Mouse (Mus musculus) erythroblast, embryonic 14.5 days (primary cell): ENCODE measurements around the gene Cops4. TPM values are rescaled to one million over a fixed set of nuclear protein-coding genes. Genes with fewer than 3 reads are reported as not detected.

Experiments
- H3K27me3 ChIP-seq: 2 replicates; pipeline ENCODE4 v1.6.1; 2012; ENCODE audit warnings: inconsistent platforms; ENCODE audit not compliant: control insufficient read depth
- H3K36me3 ChIP-seq: 2 replicates; pipeline ENCODE4 v1.6.1; 2012; ENCODE audit warnings: mild to moderate bottlenecking, inconsistent platforms; ENCODE audit not compliant: control insufficient read depth
- H3K4me1 ChIP-seq: 2 replicates; pipeline ENCODE4 v1.6.1; 2012; ENCODE audit warnings: inconsistent platforms; ENCODE audit not compliant: control insufficient read depth
- H3K4me3 ChIP-seq: replicated peaks from 2 replicates; pipeline ENCODE3; 2012; ENCODE audit warnings: moderate library complexity, mild to moderate bottlenecking, inconsistent platforms
- H3K9me3 ChIP-seq: 2 replicates; pipeline ENCODE4 v1.6.1; 2012; ENCODE audit warnings: low read length, inconsistent platforms, mixed read lengths; ENCODE audit not compliant: control insufficient read depth
- GATA1 ChIP-seq: IDR thresholded peaks from 2 replicates; pipeline ENCODE4 v1.6.1; 2012; ENCODE audit warnings: low read length, inconsistent platforms, mixed read lengths
- TAL1 ChIP-seq: IDR thresholded peaks from 3 replicates; pipeline ENCODE4 v1.6.1; 2012; ENCODE audit warnings: low read length, inconsistent platforms, mixed read lengths
- polyA plus RNA-seq: library from polyadenylated mRNA; stranded (reverse); fragments of >175 nt; gene quantifications from 2 replicates; pipeline ENCODE4 v1.2.3, GENCODE M21; 2012

The Cops4 gene
- polyA plus RNA-seq, 1 experiment = 0.84 TPM

- TF ChIP-seq GATA1 = no peak
- TF ChIP-seq TAL1 = no peak
- Histone ChIP-seq H3K36me3 (peaks cover 53% of the 10 kb centered on the region), H3K4me3 (no peak overlapping the region), H3K27me3 (no peaks in the 10 kb centered on the region), H3K9me3 (no peaks in the 10 kb centered on the region), H3K4me1 (peaks cover 15% of the 10 kb centered on the region)
These were observed 6.8 kb downstream of the Cops4 start for GRCm38 (mm10) chr5:100524921-100525320.

- Histone ChIP-seq H3K36me3 (peaks cover 57% of the 10 kb centered on the region), H3K9me3 (no peaks in the 10 kb centered on the region), H3K4me3 (no peak overlapping the region), H3K27me3 (no peaks in the 10 kb centered on the region), H3K4me1 (peaks cover 8% of the 10 kb centered on the region)
- TF ChIP-seq TAL1 (no peak), GATA1 (no peak)
These were observed 7.5 kb downstream of the Cops4 start for GRCm38 (mm10) chr5:100525620-100526019.

GRCm38 (mm10) chr5:100526164-100526563 lies 8.1 kb downstream of the Cops4 start:
- Histone ChIP-seq H3K27me3 (no peaks in the 10 kb centered on the region), H3K4me3 (no peak overlapping the region), H3K4me1 (peaks cover 8% of the 10 kb centered on the region), H3K36me3 (peaks cover 62% of the 10 kb centered on the region), H3K9me3 (no peaks in the 10 kb centered on the region)
- TF ChIP-seq TAL1 = no peak
- no peak for TF ChIP-seq GATA1

- Histone ChIP-seq H3K27me3 (no peaks in the 10 kb centered on the region), H3K36me3 (peaks cover 82% of the 10 kb centered on the region), H3K4me1 (no peaks in the 10 kb centered on the region)
These were observed 17.7 kb downstream of the Cops4 start for GRCm38 (mm10) chr5:100535826-100536225.

GRCm38 (mm10) chr5:100536638-100537037 lies 18.5 kb downstream of the Cops4 start:
- Histone ChIP-seq H3K4me1 (no peaks in the 10 kb centered on the region), H3K4me3 (no peak overlapping the region), H3K9me3 (no peaks in the 10 kb centered on the region), H3K27me3 (no peaks in the 10 kb centered on the region), H3K36me3 (peaks cover 79% of the 10 kb centered on the region)
- no peak for TF ChIP-seq TAL1

More at GRCm38 (mm10) chr5:100535826-100536225, 17.7 kb downstream of the Cops4 start:
- H3K4me3 ChIP-seq = no peak overlapping the region
- no peaks in the 10 kb centered on the region for H3K9me3 ChIP-seq
- no peak for TF ChIP-seq GATA1
- TF ChIP-seq TAL1 = no peak

DNA sequence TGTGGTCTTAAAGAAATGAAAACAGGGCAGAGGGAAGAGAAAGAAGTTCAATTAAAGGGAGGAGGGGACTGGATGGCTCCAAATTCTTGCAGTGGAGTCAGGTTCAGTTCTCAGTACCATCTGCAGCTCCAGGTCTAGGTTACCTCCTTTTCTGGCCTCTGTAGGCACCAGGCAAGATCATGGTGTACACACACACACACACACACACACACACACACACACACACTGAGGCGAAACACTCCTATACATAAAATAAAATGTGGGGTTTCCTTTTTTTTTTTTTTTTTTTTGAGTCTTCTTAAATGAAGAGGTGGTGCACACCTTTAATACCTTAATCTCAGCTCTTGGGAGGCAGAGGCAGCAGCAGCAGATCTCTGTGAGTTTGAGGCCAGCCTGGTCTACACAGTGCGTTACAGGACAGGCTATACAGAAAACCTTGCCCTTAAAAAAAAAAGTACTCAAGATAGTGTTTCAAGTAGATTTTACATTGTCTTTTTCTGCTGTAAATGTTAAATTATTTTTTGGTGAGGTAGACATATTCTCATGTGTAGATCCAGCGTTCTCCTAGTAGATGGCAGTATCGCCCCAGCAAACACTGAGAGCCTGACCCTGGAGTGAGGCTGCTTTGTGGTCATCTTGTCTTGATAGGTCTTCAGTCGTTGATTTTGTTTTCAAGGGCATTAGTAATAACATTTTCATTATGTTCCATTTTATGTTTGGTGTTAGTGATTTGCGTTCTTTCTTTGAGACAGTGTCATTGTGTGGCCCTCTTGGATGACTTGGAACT lies 28.4 kb downstream of the Cops4 start:
- Histone ChIP-seq H3K4me3 (no peak overlapping the region), H3K27me3 (no peaks in the 10 kb centered on the region), H3K9me3 (peaks cover 3% of the 10 kb centered on the region; the same call in 1 of the 2 replicates), H3K4me1 (no peaks in the 10 kb centered on the region), H3K36me3 (peaks cover 80% of the 10 kb centered on the region)
- no peak for TF ChIP-seq GATA1

DNA sequence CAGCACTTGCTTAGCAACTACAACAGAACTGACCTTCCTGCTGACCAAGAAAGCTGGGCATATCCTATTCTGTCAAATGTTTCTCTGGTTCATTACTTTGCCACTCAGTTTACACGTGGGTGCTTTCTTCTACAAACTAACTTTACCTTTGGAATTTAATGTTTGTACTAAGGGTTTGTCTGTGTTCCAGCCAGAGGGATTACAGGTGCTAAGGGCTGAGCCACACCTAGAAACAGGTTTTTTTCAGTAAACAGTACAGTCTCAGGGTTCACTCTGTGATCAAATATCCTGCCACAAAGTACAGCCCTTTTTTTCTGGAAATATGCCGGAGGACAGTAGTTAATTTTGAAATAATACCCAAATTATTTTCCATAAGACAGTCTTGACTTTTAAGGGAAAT lies 30.1 kb downstream of the Cops4 start:
- Histone ChIP-seq H3K4me3 (no peak overlapping the region), H3K4me1 (peaks cover 4% of the 10 kb centered on the region), H3K9me3 (peaks cover 3% of the 10 kb centered on the region; the same call in 1 of the 2 replicates), H3K36me3 (peaks cover 64% of the 10 kb centered on the region), H3K27me3 (no peaks in the 10 kb centered on the region)
- TF ChIP-seq TAL1 (no peak), GATA1 (no peak)

- TF ChIP-seq GATA1 (no peak), TAL1 (no peak)
- H3K36me3 ChIP-seq = peaks cover 53% of the 10 kb centered on the region
- peaks cover 3% of the 10 kb centered on the region; the same call in 1 of the 2 replicates for H3K9me3 ChIP-seq
- H3K27me3 ChIP-seq = no peaks in the 10 kb centered on the region
- peaks cover 4% of the 10 kb centered on the region for H3K4me1 ChIP-seq
- no peak overlapping the region for H3K4me3 ChIP-seq
These were observed 31.2 kb downstream of the Cops4 start for GRCm38 (mm10) chr5:100549311-100549710.

DNA sequence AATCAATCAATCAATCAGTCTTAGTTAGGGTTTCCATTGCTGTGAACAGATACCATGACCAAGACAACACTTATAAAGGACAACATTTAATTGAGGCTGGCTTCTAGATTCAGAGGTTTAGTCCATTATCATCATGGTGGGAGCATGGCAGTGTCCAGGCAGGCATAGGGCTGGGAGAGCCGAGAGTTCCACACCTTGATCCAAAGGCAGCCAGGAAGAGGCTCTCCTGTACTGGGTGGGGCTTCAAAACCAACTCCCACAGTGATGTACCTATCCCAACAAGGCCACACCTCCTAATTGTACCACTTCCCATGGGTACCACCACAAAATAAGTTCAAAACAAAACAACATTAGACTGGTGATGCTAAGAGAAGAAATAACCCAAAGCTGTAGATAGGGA lies 32.0 kb downstream of the Cops4 start:
- no peak for TF ChIP-seq TAL1

DNA sequence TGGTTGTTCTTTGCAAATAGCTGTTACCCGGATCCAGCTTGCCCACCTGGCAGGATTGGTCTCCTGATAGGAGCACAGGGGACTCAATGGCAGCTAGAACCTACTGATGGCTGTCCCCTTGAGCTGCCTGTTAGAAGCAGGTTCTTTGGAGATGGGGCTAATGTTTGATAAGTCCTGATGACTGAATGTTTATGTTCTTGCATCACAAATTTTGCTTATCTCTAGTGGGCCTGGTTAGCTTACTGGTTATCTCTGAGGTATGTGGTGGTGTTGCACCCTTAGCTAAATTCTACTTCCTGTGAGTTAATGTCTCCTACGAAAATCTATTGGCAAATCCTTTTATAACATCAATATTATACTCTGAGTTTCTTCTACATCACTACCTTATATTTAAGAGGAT lies 33.8 kb downstream of the Cops4 start:
- H3K9me3 ChIP-seq = peaks cover 3% of the 10 kb centered on the region; the same call in 1 of the 2 replicates
- H3K36me3 ChIP-seq = peaks cover 29% of the 10 kb centered on the region
- H3K4me3 ChIP-seq = no peak overlapping the region
- no peaks in the 10 kb centered on the region for H3K27me3 ChIP-seq
- H3K4me1 ChIP-seq = peaks cover 4% of the 10 kb centered on the region
- no peak for TF ChIP-seq GATA1
- TF ChIP-seq TAL1 = no peak

More for the DNA sequence above, 32.0 kb downstream of the Cops4 start:
- Histone ChIP-seq H3K36me3 (peaks cover 45% of the 10 kb centered on the region), H3K4me3 (no peak overlapping the region), H3K9me3 (peaks cover 3% of the 10 kb centered on the region; the same call in 1 of the 2 replicates), H3K4me1 (peaks cover 4% of the 10 kb centered on the region), H3K27me3 (no peaks in the 10 kb centered on the region)
